Mouse (Mus musculus): ENCODE data around the gene Slc25a54. TPM values are rescaled to one million over a fixed set of nuclear protein-coding genes. Genes with fewer than 3 reads are reported as not detected.
A peak's percentile ranks its signal among the peaks of the same experiment; 100 is the strongest.

The Slc25a54 gene
- polyA plus RNA-seq, 1 experiment from 2014 or later: not detected

- Histone ChIP-seq H3K9ac (no peak overlapping the region), H3K27me3 (replicated peaks) (0 out of 2 replicates have a peak, but pooled peaks cover 4% of the 10 kb centered on the region), H3K9me3 (replicated peaks) (no peaks in the 10 kb centered on the region), H3K27ac (ENCODE audit: poor library complexity, severe bottlenecking) (no peak overlapping the region), H3K4me3 (no peak overlapping the region), H3K4me2 (no peak overlapping the region), H3K36me3 (no peaks in the 10 kb centered on the region), H3K4me1 (replicated peaks) (no peaks in the 10 kb centered on the region)
- no peak for ATAC-seq (ENCODE audit: insufficient number of reproducible peaks, low FRiP score)
- WGBS: 67% methylated on average over 8 of the region's 8 CpGs
Measured at GRCm38 (mm10) chr3:109059903-109060302, 20.4 kb upstream of the Slc25a54 start.

GRCm38 (mm10) chr3:109062391-109062790 lies 17.9 kb upstream of the Slc25a54 start:
- no peak for ATAC-seq (ENCODE audit: insufficient number of reproducible peaks, low FRiP score)
- no peaks in the 10 kb centered on the region for H3K9me3 ChIP-seq (replicated peaks)
- no peak overlapping the region for H3K4me3 ChIP-seq
- no peak overlapping the region for H3K9ac ChIP-seq
- no peak overlapping the region for H3K27ac ChIP-seq (ENCODE audit: poor library complexity, severe bottlenecking)
- H3K4me2 ChIP-seq: no peak overlapping the region
- 65% methylated on average over 7 of the region's 7 CpGs for WGBS
- H3K36me3 ChIP-seq: no peaks in the 10 kb centered on the region
- H3K4me1 ChIP-seq (replicated peaks): no peaks in the 10 kb centered on the region
- H3K27me3 ChIP-seq (replicated peaks): 0 out of 2 replicates have a peak, but pooled peaks cover 4% of the 10 kb centered on the region

GRCm38 (mm10) chr3:109062989-109063388 lies 17.3 kb upstream of the Slc25a54 start:
- Histone ChIP-seq H3K27ac (ENCODE audit: poor library complexity, severe bottlenecking) (no peak overlapping the region), H3K9ac (no peak overlapping the region), H3K4me2 (no peak overlapping the region), H3K36me3 (no peaks in the 10 kb centered on the region), H3K27me3 (replicated peaks) (0 out of 2 replicates have a peak, but pooled peaks cover 4% of the 10 kb centered on the region), H3K4me3 (no peak overlapping the region), H3K9me3 (replicated peaks) (no peaks in the 10 kb centered on the region), H3K4me1 (replicated peaks) (no peaks in the 10 kb centered on the region)
- ATAC-seq (ENCODE audit: insufficient number of reproducible peaks, low FRiP score): no peak
- WGBS: 4% methylated on average over 6 of the region's 6 CpGs

GRCm38 (mm10) chr3:109084418-109084817 lies 4.1 kb downstream of the Slc25a54 start:
- H3K36me3 ChIP-seq: no peaks in the 10 kb centered on the region
- no peaks in the 10 kb centered on the region for H3K4me1 ChIP-seq (replicated peaks)
- H3K9ac ChIP-seq: no peak overlapping the region
- no peaks in the 10 kb centered on the region for H3K27me3 ChIP-seq (replicated peaks)
- ATAC-seq (ENCODE audit: insufficient number of reproducible peaks, low FRiP score): no peak
- H3K9me3 ChIP-seq (replicated peaks): no peaks in the 10 kb centered on the region
- no peak overlapping the region for H3K4me3 ChIP-seq
- H3K27ac ChIP-seq (ENCODE audit: poor library complexity, severe bottlenecking): no peak overlapping the region
- 83% methylated on average over 2 of the region's 2 CpGs for WGBS
- no peak overlapping the region for H3K4me2 ChIP-seq

- no peak overlapping the region for H3K4me2 ChIP-seq
- no peaks in the 10 kb centered on the region for H3K9me3 ChIP-seq (replicated peaks)
- H3K36me3 ChIP-seq: no peaks in the 10 kb centered on the region
- no peak overlapping the region for H3K4me3 ChIP-seq
- no peak overlapping the region for H3K9ac ChIP-seq
- H3K27me3 ChIP-seq (replicated peaks): no peaks in the 10 kb centered on the region
- H3K4me1 ChIP-seq (replicated peaks): no peaks in the 10 kb centered on the region
- no peak for ATAC-seq (ENCODE audit: insufficient number of reproducible peaks, low FRiP score)
- no peak overlapping the region for H3K27ac ChIP-seq (ENCODE audit: poor library complexity, severe bottlenecking)
- WGBS: 24% methylated on average over 2 of the region's 2 CpGs
Measured at GRCm38 (mm10) chr3:109088460-109088859, 8.2 kb downstream of the Slc25a54 start.

GRCm38 (mm10) chr3:109104702-109105101 lies 24.4 kb downstream of the Slc25a54 start:
- H3K4me1 ChIP-seq (replicated peaks): no peaks in the 10 kb centered on the region
- no peak overlapping the region for H3K27ac ChIP-seq (ENCODE audit: poor library complexity, severe bottlenecking)
- H3K27me3 ChIP-seq (replicated peaks): no peaks in the 10 kb centered on the region
- H3K9ac ChIP-seq: no peak overlapping the region
- no peak overlapping the region for H3K4me3 ChIP-seq
- 60% methylated on average over 8 of the region's 8 CpGs for WGBS
- no peak overlapping the region for H3K4me2 ChIP-seq
- ATAC-seq (ENCODE audit: insufficient number of reproducible peaks, low FRiP score): no peak
- no peaks in the 10 kb centered on the region for H3K36me3 ChIP-seq
- H3K9me3 ChIP-seq (replicated peaks): no peaks in the 10 kb centered on the region

GRCm38 (mm10) chr3:109117136-109117535 lies 36.9 kb downstream of the Slc25a54 start:
- H3K4me3 ChIP-seq: no peak overlapping the region
- no peak overlapping the region for H3K9ac ChIP-seq
- H3K36me3 ChIP-seq: no peaks in the 10 kb centered on the region
- ATAC-seq (ENCODE audit: insufficient number of reproducible peaks, low FRiP score): no peak
- H3K4me1 ChIP-seq (replicated peaks): peaks cover under 1% of the 10 kb centered on the region; the same call in 1 of the 2 replicates
- no peak overlapping the region for H3K4me2 ChIP-seq
- H3K9me3 ChIP-seq (replicated peaks): 0 out of 2 replicates have a peak, but pooled peaks cover 6% of the 10 kb centered on the region
- H3K27me3 ChIP-seq (replicated peaks): 0 out of 2 replicates have a peak, but pooled peaks cover 5% of the 10 kb centered on the region
- no peak overlapping the region for H3K27ac ChIP-seq (ENCODE audit: poor library complexity, severe bottlenecking)

GRCm38 (mm10) chr3:109119562-109119961 lies 39.3 kb downstream of the Slc25a54 start:
- Histone ChIP-seq H3K4me2 (no peak overlapping the region), H3K4me3 (no peak overlapping the region), H3K36me3 (no peaks in the 10 kb centered on the region), H3K27ac (ENCODE audit: poor library complexity, severe bottlenecking) (no peak overlapping the region), H3K9ac (no peak overlapping the region), H3K4me1 (replicated peaks) (peaks cover 15% of the 10 kb centered on the region), H3K9me3 (replicated peaks) (no peaks in the 10 kb centered on the region), H3K27me3 (replicated peaks) (0 out of 2 replicates have a peak, but pooled peaks cover 5% of the 10 kb centered on the region)
- ATAC-seq (ENCODE audit: insufficient number of reproducible peaks, low FRiP score): no peak
- WGBS: 74% methylated on average over 5 of the region's 5 CpGs

- H3K27ac ChIP-seq (ENCODE audit: poor library complexity, severe bottlenecking): no peak overlapping the region
- no peak overlapping the region for H3K9ac ChIP-seq
- H3K9me3 ChIP-seq (replicated peaks): no peaks in the 10 kb centered on the region
- 0 out of 2 replicates have a peak, but pooled peaks cover 5% of the 10 kb centered on the region for H3K27me3 ChIP-seq (replicated peaks)
- peaks cover 16% of the 10 kb centered on the region for H3K4me1 ChIP-seq (replicated peaks)
- 73% methylated on average over 5 of the region's 5 CpGs for WGBS
- no peak overlapping the region for H3K4me3 ChIP-seq
- no peak overlapping the region for H3K4me2 ChIP-seq
- H3K36me3 ChIP-seq: no peaks in the 10 kb centered on the region
- no peak for ATAC-seq (ENCODE audit: insufficient number of reproducible peaks, low FRiP score)
Measured at GRCm38 (mm10) chr3:109119973-109120372, 39.7 kb downstream of the Slc25a54 start.

- WGBS: 3% methylated on average over 32 of the region's 49 CpGs
Measured at GRCm38 (mm10) chr3:109122641-109123530, 42.6 kb downstream of the Slc25a54 start, which contains the start of gene Slc25a24. Slc25a24 (plus strand) TSS chr3:109123149.

GRCm38 (mm10) chr3:109123531-109123981 lies 43.3 kb downstream of the Slc25a54 start:
- Histone ChIP-seq H3K9me3 (replicated peaks) (no peaks in the 10 kb centered on the region), H3K4me2 (peak overlapping the region; percentile 72), H3K36me3 (peaks cover 11% of the 10 kb centered on the region), H3K4me1 (replicated peaks) (peaks cover 28% of the 10 kb centered on the region), H3K4me3 (peak overlapping the region; percentile 92), H3K9ac (peak overlapping the region; percentile 95), H3K27me3 (replicated peaks) (0 out of 2 replicates have a peak, but pooled peaks cover 5% of the 10 kb centered on the region), H3K27ac (ENCODE audit: poor library complexity, severe bottlenecking) (peak overlapping the region; percentile 90)
- ATAC-seq (ENCODE audit: insufficient number of reproducible peaks, low FRiP score): peak; percentile 33; the same call in 1 of the 2 replicates
- 1% methylated on average over 8 of the region's 8 CpGs for WGBS

More at GRCm38 (mm10) chr3:109122641-109123530, 42.6 kb downstream of the Slc25a54 start, which contains the start of gene Slc25a24:
- Histone ChIP-seq H3K27me3 (replicated peaks) (0 out of 2 replicates have a peak, but pooled peaks cover 5% of the 10 kb centered on the region), H3K36me3 (peaks cover 11% of the 10 kb centered on the region), H3K9me3 (replicated peaks) (no peaks in the 10 kb centered on the region), H3K27ac (ENCODE audit: poor library complexity, severe bottlenecking) (peak within 1 kb of the TSS; percentile 90), H3K4me3 (peak within 1 kb of the TSS; percentile 92), H3K9ac (peak within 1 kb of the TSS; percentile 95), H3K4me2 (peak within 1 kb of the TSS; percentile 72), H3K4me1 (replicated peaks) (peaks cover 28% of the 10 kb centered on the region)
- peak; percentile 85 for ATAC-seq (ENCODE audit: insufficient number of reproducible peaks, low FRiP score)
